15 mouse cellular contexts compared by ENCODE assay signal in the genomic region with DNA sequence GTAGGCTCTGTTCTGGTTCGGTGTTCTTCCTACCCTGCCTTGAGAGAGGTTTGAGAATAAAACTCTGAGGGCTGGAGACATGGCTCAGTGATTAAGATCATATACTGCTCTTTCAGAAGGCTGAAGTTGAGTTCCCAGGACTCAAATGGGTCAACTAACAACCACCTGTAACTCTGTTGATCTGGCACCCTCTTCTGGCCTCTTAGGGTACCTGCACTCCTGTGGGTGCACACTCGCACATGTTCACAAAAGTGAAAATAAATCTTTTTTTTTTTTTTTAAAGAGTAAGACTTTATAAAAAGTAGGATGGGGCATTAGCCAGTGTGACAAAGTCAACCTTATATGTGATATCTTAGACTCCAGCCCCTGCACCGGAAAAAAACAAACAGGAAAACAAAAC. TPM values are rescaled to one million over a fixed set of nuclear protein-coding genes. Genes with fewer than 3 reads are reported as not detected.
"Had no signal": no experiment of that assay in that cellular context is flagged by ENCODE, and none has a peak within 500 bp of the region (broad histone marks: within the 10 kb centered on the region; RNA-seq: fewer than 3 reads in every experiment).

No protein-coding gene starts in this region.

- H3K4me3 ChIP-seq: layer of hippocampus, adult 2 months; limb, embryonic 10.5 days; limb, embryonic 13.5 days; liver, embryonic 13.5 days; midbrain, embryonic 12.5 days had no signal

- H3K9me3 ChIP-seq: limb, embryonic 10.5 days; limb, embryonic 13.5 days; liver, embryonic 13.5 days; midbrain, embryonic 12.5 days had no signal

- H3K4me2 ChIP-seq: limb, embryonic 13.5 days; liver, embryonic 13.5 days; midbrain, embryonic 12.5 days had no signal

- H3K4me1 ChIP-seq: limb, embryonic 10.5 days; limb, embryonic 13.5 days; liver, embryonic 13.5 days; midbrain, embryonic 12.5 days had no signal

- H3K9ac ChIP-seq: limb, embryonic 13.5 days; liver, embryonic 13.5 days; midbrain, embryonic 12.5 days had no signal

- H3K36me3 ChIP-seq: limb, embryonic 10.5 days; limb, embryonic 13.5 days; liver, embryonic 13.5 days; midbrain, embryonic 12.5 days had no signal

- ATAC-seq: midbrain, embryonic 16.5 days had no signal

- DNase-seq: kidney, adult 11 months; kidney, adult 8-10 months; kidney, postnatal 25 days; layer of hippocampus, adult 9-11 months; liver, embryonic 13.5 days; lung, adult 2 months; lung, postnatal 10 days; thymus, adult 2 months; thymus, postnatal 25 days had no signal

- H3K27ac ChIP-seq: layer of hippocampus, adult 2 months; limb, embryonic 10.5 days; limb, embryonic 13.5 days; liver, embryonic 13.5 days; macrophage; midbrain, embryonic 12.5 days had no signal

- H3K27me3 ChIP-seq: liver, embryonic 13.5 days; midbrain, embryonic 12.5 days had no signal

RNA-seq across cellular contexts. Expression of gene Adam12, which starts 6.9 kb away (rescaled TPM):
- polyA plus RNA-seq: macrophage had no signal
